Mouse (Mus musculus) heart, postnatal 0 days (tissue): Measurements from ENCODE around the gene Pde4b.

Experiments
- CTCF ChIP-seq: IDR thresholded peaks from 2 replicates; pipeline ENCODE4 v1.5.1; 2016; ENCODE audit warnings: antibody characterized with exemption, control low read depth, low read depth
- EP300 ChIP-seq: IDR thresholded peaks from 2 replicates; pipeline ENCODE4 v1.6.1; 2016; ENCODE audit warnings: antibody characterized with exemption, low read depth

- no peak for TF ChIP-seq CTCF
- TF ChIP-seq EP300: no peak
Observed at GRCm38 (mm10) chr4:102555566-102555965, 468.2 kb downstream of the Pde4b start.
